Mouse (Mus musculus): ENCODE measurements around the gene Cntnap2.

The Cntnap2 gene

GRCm38 (mm10) chr6:45059091-45059490, at the start of gene Cntnap2:
Gene Cntnap2, plus strand, starts transcription at chr6:45059357.
- DNase-seq, result no peak

- DNase-seq, result no peak
Observed at GRCm38 (mm10) chr6:45026011-45026682, 33.0 kb upstream of the Cntnap2 start.

GRCm38 (mm10) chr6:45039454-45039853, 19.7 kb upstream of the Cntnap2 start:
- DNase-seq, result no peak

GRCm38 (mm10) chr6:45059556-45060471, 657 bp downstream of the Cntnap2 start:
- no peak for DNase-seq

GRCm38 (mm10) chr6:45062214-45062997, 3.2 kb downstream of the Cntnap2 start:
- no peak for DNase-seq

- DNase-seq, result no peak
Observed at GRCm38 (mm10) chr6:45088304-45088703, 29.1 kb downstream of the Cntnap2 start.

GRCm38 (mm10) chr6:45113613-45114012, 54.5 kb downstream of the Cntnap2 start:
- no peak for DNase-seq

- DNase-seq, result no peak
Observed at GRCm38 (mm10) chr6:45144882-45145281, 85.7 kb downstream of the Cntnap2 start.

GRCm38 (mm10) chr6:45205039-45205438, 145.9 kb downstream of the Cntnap2 start:
- DNase-seq, result no peak

GRCm38 (mm10) chr6:45214330-45214729, 155.2 kb downstream of the Cntnap2 start:
- no peak for DNase-seq

GRCm38 (mm10) chr6:45229002-45229401, 169.8 kb downstream of the Cntnap2 start:
- DNase-seq, result no peak

GRCm38 (mm10) chr6:45232571-45232970, 173.4 kb downstream of the Cntnap2 start:
- DNase-seq, result no peak

GRCm38 (mm10) chr6:45236531-45236930, 177.4 kb downstream of the Cntnap2 start:
- no peak for DNase-seq

- no peak for DNase-seq
Observed at GRCm38 (mm10) chr6:45238117-45238516, 179.0 kb downstream of the Cntnap2 start.

- DNase-seq, result no peak
Observed at GRCm38 (mm10) chr6:45241218-45241617, 182.1 kb downstream of the Cntnap2 start.

GRCm38 (mm10) chr6:45244680-45245079, 185.5 kb downstream of the Cntnap2 start:
- DNase-seq, result no peak

GRCm38 (mm10) chr6:45258047-45258446, 198.9 kb downstream of the Cntnap2 start:
- no peak for DNase-seq

- DNase-seq, result no peak
Observed at GRCm38 (mm10) chr6:45271537-45271936, 212.4 kb downstream of the Cntnap2 start.

GRCm38 (mm10) chr6:45273259-45273775, 214.2 kb downstream of the Cntnap2 start:
- no peak for DNase-seq

- no peak for DNase-seq
Observed at GRCm38 (mm10) chr6:45290154-45290553, 231.0 kb downstream of the Cntnap2 start.

GRCm38 (mm10) chr6:45317455-45317854, 258.3 kb downstream of the Cntnap2 start:
- no peak for DNase-seq

GRCm38 (mm10) chr6:45323505-45323904, 264.3 kb downstream of the Cntnap2 start:
- DNase-seq, result no peak

- no peak for DNase-seq
Observed at GRCm38 (mm10) chr6:45327952-45328485, 268.9 kb downstream of the Cntnap2 start.
